Mouse (Mus musculus) heart, adult 2 months (tissue): Measurements from ENCODE around the gene Znrf4.

Experiments
- CTCF ChIP-seq: fragments of 200-600 bp; IDR thresholded peaks from 2 replicates; pipeline ENCODE4 v1.8.1; 2022; ENCODE audit warnings: antibody characterized with exemption, mild to moderate bottlenecking, moderate library complexity
- EP300 ChIP-seq: fragments of 200-500 bp; IDR thresholded peaks from 2 replicates; pipeline ENCODE4 v1.6.1; 2011; ENCODE audit warnings: low read depth, low read length, control low read depth; ENCODE audit not compliant: insufficient read depth
- POLR2A ChIP-seq: fragments of 200-500 bp; IDR thresholded peaks from 2 replicates; pipeline ENCODE4 v1.6.1; 2011; ENCODE audit warnings: mild to moderate bottlenecking, low read depth, low read length, control low read depth; ENCODE audit not compliant: insufficient read depth

DNA sequence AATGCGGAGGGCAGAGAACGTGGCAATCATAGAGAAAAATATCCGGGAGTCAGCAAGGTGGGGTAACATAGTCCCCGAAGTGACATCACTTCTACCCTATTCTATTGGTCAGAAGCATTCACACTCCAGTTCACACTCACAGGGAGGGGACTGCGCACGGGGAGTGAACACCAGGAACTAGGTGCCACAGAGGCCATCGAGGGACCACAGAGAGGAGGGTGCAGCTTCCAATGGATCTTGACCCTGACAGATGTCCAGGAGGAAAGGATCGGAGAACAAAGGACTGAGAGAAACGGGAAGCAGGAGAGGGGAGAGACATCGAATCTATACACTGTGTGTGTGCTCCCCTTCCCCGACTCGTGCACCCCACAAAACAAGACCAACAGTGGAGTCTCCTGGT lies 2.7 kb upstream of the Znrf4 start:
- TF ChIP-seq CTCF (no peak), POLR2A (no peak), EP300 (no peak)
